Mouse (Mus musculus) adrenal gland, postnatal 25 days (tissue): ENCODE measurements around the gene Adat1. TPM values are rescaled to one million over a fixed set of nuclear protein-coding genes. Genes with fewer than 3 reads are reported as not detected.

Experiments used
- DNase-seq: peaks from one replicate; pipeline ENCODE4 v3.0.0; 2021; ENCODE audit warnings: mixed read lengths
- total RNA-seq: library from RNA; stranded (reverse); gene quantifications from 2 replicates; pipeline ENCODE4 v1.2.3, GENCODE M21; 2021

The Adat1 gene
- total RNA-seq, 1 experiment from 2014 or later: 5.4 TPM

DNA sequence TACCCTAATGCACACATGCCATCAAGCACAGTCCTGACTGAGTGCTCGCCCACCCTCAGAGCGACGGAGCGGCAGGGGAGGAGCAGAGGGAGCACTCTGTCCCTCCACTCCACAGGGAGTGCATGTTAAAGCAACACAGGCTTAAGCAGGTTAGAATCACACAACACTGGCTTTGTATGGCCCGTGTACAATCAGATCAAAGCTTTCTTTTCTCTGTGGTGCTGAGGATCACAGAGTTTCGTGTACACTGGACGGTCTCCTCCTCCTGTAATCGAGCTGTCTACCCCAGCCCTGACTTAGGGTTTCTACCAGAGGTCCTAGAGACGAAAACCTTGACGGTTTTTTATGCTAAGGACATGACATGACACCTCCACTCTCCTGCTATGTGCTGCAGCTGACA is 23.6 kb downstream of the Adat1 start:
- no peak for DNase-seq

- DNase-seq: no peak
These were observed 24.7 kb downstream of the Adat1 start for GRCm38 (mm10) chr8:111967246-111967870.

- DNase-seq: peak; percentile 20
These were observed 27.1 kb downstream of the Adat1 start for GRCm38 (mm10) chr8:111964849-111965561.

DNA sequence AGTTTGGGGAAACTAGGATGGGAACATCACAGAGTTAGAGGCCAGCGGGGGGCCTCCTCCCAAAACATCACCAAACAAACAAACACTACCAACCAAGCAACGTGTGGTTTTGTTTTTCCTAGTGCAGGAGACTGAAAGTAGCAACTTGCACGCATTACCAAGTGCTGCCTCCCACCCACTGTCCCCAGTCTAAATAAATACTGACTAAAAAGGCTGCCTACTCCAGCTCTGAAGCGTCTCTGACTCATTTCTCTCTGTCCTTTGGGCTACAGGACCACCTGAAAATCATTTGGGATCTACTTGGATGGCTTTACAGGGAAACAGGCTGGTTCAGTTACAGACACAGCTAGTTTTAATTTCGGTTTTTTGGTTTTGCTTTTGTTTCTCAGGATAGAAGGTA is 27.8 kb downstream of the Adat1 start:
- DNase-seq: no peak

DNA sequence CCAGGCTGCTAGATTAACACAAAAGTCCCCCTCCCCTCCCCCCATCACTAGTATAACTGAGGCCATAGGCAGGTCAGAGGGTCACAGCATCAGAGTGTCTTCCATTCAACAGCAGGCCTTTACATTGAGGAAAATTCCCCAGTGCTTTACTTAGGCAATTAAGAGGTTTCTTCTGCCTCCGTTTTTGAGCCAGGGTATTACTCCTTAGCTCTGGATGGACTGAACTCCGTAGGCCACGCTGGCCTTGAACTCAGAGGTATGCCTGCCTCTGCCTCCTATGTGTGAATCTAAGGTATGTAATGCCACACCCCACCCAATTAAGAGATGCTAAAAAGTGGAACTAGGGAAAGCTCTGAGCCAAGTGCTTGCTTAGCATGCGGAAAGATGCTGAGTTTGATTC is 28.6 kb downstream of the Adat1 start:
- no peak for DNase-seq

- DNase-seq: no peak
These were observed 29.0 kb downstream of the Adat1 start for GRCm38 (mm10) chr8:111963091-111963490.

DNA sequence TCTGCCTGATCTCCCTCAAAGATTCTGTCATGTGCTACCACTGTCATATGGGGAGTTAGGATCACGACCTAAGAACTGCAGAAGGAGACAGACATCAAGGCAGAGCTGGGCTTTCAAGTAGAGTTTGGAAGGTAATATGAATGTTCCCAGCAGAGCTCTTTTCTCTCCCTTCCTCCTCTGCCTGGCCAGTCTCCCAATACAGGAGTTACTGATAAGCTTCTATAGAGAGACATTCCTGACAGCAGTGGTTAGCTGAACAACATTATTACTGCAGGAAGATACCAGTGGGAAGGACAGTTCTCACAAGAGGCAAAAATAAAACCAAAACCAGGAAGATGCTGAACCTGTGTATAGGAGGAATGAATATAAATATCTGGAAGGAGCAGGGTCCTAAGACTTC is 29.5 kb downstream of the Adat1 start:
- no peak for DNase-seq

DNA sequence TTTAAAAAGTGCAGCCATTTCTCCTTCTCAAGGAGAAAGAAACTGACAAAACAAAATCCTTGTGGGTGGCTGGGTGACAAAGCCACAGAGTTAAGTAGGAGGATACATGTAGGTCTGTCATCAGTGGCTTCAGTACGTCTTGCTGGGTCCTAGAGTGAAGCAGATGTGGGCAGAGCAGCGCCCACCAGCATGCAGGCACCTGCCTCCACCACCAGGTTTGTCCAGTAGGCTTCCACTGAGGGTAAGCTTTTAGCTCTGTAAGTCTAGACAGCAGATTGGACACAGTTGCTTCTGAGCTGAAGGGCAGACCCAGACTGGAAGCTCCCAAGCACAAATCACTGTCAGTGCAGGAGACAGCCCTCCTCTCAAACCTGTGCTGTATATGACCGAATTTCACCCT is 30.8 kb downstream of the Adat1 start:
- no peak for DNase-seq

GRCm38 (mm10) chr8:111960591-111961321 is 31.3 kb downstream of the Adat1 start:
- DNase-seq: peak; percentile 21

- DNase-seq: no peak
These were observed 34.9 kb downstream of the Adat1 start for GRCm38 (mm10) chr8:111957231-111957630.

GRCm38 (mm10) chr8:111955879-111956278 is 36.2 kb downstream of the Adat1 start:
- DNase-seq: no peak

GRCm38 (mm10) chr8:111954844-111955594 is 37.1 kb downstream of the Adat1 start:
- no peak for DNase-seq

- DNase-seq: no peak
These were observed 40.2 kb downstream of the Adat1 start for GRCm38 (mm10) chr8:111951936-111952335.

DNA sequence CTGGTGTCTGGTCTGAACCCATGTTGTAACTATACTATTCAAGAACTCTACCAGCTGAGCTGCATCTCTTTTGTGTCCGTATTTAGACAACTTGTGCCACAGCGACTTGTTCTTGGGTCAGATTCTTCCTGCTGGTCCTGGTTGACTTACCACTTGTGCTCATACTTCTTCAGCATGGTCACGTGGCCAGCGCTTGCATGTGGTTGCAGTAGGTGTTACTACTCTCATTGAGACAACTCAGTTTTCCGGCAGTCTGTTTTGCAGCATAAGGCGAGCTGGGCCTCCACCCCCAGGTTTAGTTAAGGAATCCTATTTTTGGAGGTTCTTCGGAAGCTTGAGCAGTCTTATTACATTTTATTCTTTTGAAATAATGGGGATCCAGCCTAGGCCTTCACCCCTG is 40.8 kb downstream of the Adat1 start:
- no peak for DNase-seq

DNA sequence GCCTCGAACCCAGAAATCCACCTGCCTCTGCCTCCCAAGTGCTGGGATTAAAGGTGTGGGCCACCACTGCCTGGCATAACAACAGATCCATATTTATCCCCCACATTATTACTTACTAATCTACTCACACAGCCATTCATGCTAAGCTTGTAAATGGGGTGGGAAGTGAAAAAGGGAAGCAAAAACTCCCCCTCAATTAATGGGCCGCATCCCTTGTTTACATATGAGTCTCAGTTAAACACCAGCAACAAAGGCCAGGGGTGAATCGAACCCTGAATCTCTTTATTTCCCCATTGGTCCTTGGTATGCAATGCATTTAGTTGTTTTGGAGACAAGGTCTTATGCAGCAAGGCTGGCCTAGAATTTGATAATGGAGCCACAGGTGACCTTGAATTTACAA is 41.3 kb downstream of the Adat1 start:
- no peak for DNase-seq

DNA sequence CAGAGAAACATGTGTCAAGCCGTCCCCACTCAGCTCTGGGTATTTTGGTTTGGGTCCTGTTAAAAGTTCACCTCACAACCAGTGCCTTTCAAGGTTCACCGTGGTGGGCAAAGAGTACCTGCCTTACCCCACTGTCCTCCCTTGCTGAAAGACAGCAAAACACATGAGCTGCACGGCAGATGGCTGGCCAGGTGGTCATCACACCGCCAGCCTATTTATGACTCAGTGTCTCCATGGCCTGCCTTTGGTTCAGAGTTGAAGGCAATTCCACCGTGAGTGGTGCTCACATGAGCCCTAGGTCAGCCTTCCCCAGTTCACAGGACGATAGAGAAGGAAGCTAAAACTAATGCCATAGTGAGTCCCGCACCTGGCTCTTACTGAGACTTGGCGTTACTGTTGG is 44.1 kb downstream of the Adat1 start:
- no peak for DNase-seq

DNA sequence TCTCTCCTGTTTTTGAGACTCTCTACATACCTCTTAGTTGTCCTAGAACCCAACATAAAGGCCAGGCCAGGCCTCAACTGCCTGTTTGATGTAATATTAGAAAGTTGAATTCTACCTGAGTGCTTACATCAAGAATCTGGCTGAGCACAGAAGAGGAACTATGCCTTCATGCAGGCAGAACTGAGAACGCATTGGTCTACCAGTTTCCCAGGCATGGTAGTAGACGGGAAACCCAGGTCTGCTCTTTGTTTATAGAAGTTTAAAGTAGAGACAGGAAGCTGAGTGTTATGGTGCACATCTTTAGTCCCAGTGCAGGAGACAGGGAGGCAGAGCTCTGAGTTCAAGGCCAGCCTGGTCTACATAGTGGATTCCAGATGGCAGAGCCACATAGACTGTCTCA is 45.0 kb downstream of the Adat1 start:
- DNase-seq: no peak

DNA sequence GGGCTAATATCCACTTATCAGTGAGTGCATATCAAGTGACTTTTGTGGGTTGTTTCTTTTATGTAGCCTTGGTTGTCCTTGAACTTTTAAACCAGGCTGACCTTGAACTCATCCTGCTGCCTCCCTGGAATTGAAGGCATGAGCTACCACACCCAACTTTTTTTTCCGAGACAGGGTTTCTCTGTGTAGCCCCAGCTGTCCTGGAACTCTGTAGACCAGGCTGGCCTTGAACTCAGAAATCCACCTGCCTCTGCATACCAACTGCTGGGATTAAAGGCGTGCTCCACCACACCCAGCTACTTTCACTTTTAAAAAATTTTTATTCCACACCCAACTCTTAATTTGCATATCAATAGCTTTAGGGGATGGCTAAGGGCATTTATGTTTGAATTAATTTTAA is 48.6 kb downstream of the Adat1 start:
- no peak for DNase-seq

- DNase-seq: peak; percentile 53
These were observed 51.0 kb downstream of the Adat1 start for GRCm38 (mm10) chr8:111941101-111941454.

DNA sequence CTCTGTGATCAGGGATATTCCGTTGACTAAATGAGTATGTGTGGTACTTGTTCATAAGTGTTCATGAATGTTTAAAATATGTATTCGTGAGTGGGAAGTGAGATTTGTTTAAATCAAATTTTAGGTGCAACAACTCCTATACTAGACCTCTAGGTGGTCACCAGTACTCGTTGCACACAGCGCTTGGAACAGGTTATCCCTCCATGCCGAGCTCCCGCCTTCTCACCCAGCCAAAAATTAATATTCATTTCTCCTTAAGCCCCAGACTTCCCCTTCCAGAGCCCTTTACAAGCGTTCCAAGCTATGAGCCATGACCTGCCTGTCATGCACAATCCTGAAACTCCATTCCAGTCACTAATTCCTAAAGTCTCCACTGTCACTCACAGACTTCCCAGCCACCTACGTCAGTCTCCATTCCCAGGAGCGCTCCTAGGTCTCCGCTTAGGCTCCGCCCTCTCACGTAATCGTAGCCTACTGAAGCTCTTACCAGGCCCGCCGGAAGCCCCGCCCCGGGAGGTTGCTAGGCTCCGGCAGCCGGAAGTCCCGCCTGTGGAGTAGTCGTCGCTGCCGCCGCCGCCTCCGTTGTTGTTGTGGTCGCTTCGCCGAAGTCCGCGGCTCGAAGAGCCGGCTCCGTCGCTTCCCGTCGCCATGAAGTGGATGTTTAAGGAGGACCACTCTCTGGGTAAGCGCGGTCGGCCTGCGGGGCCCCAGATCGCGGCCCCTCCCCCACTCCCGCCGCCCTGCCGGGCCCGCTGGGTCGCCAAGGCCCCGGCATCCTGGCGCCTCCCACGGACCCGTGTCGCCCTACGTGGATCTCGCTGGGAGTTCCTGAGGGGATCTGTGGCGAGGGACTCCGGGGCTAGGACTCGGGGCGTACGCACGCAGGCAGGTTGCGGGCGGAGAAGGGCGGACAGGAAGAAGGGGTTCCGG is 51.7 kb downstream of the Adat1 start, which contains the start of gene Gabarapl2:
TSS of gene Gabarapl2 (plus strand) at position 533 of the 930 bp plus-strand sequence.
- DNase-seq: peak; percentile 98

DNA sequence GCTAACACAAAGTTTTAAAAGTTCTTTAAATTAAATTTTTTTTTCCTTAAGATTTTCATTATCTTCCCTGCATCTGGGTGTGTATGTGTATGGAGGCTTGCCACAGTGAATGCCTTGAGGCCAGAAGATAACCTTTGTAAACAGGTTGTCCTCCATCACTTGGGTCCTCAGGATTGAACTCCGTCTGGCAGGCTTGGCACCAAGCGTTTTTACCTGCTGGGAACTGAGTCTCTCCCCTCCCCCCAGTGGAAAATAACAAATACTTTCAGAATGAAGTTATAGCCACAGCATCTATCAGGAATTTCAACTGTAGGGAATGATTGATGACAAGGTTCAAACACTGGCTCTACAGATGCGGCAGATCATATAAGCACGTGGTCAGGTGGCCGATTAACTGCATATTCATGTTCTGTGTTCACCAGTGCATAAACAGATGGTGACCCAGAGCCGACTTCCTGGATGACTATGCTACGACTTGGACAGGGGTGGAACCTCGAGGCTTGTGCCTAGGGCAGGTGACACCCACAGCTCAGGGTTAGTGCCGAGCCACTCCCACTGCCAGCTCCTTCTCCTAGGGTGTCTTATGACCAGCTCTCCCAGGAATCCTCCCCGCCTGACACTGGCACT is 52.5 kb downstream of the Adat1 start:
- peak; percentile 51 for DNase-seq
